Mouse (Mus musculus): ENCODE data around the gene Srbd1. TPM values are rescaled to one million over a fixed set of nuclear protein-coding genes. Genes with fewer than 3 reads are reported as not detected.

Srbd1 gene
- polyA plus RNA-seq, 1 experiment from 2014 or later, result 8.0 TPM

GRCm38 (mm10) chr17:85942123-85942522 lies 202.9 kb downstream of the Srbd1 start:
- Histone ChIP-seq H3K27me3 (ENCODE audit: insufficient read depth, low read length) (no peaks in the 10 kb centered on the region), H3K27ac (no peak overlapping the region), H3K9me3 (replicated peaks; ENCODE audit: low read length) (no peaks in the 10 kb centered on the region), H3K4me2 (ENCODE audit: low read length) (no peak overlapping the region), H3K4me1 (replicated peaks; ENCODE audit: insufficient read depth, low read length) (no peaks in the 10 kb centered on the region), H3K36me3 (ENCODE audit: insufficient read depth, low read length) (no peaks in the 10 kb centered on the region), H3K9ac (ENCODE audit: low read depth, low read length) (no peak overlapping the region), H3K4me3 (replicated peaks; ENCODE audit: low read depth, low read length) (no peak overlapping the region)
- no peak for DNase-seq (ENCODE audit: low spot score)
- 82% methylated on average over 5 of the region's 5 CpGs for WGBS
- no peak for ATAC-seq (replicated peaks; ENCODE audit: low FRiP score, low read depth)
- no peak for TF ChIP-seq CTCF (IDR thresholded peaks at IDR 0.05; ENCODE audit: low read depth)

- ATAC-seq (replicated peaks; ENCODE audit: low FRiP score, low read depth) (no peak), DNase-seq (ENCODE audit: low spot score) (peak; percentile 29)
- no peak for TF ChIP-seq CTCF (IDR thresholded peaks at IDR 0.05; ENCODE audit: low read depth)
- Histone ChIP-seq H3K27me3 (ENCODE audit: insufficient read depth, low read length) (no peaks in the 10 kb centered on the region), H3K4me2 (ENCODE audit: low read length) (no peak overlapping the region), H3K36me3 (ENCODE audit: insufficient read depth, low read length) (no peaks in the 10 kb centered on the region), H3K9ac (ENCODE audit: low read depth, low read length) (no peak overlapping the region), H3K27ac (no peak overlapping the region), H3K4me1 (replicated peaks; ENCODE audit: insufficient read depth, low read length) (no peaks in the 10 kb centered on the region), H3K9me3 (replicated peaks; ENCODE audit: low read length) (no peaks in the 10 kb centered on the region), H3K4me3 (replicated peaks; ENCODE audit: low read depth, low read length) (no peak overlapping the region)
- 40% methylated on average over 8 of the region's 8 CpGs for WGBS
These were observed 203.7 kb downstream of the Srbd1 start for GRCm38 (mm10) chr17:85941141-85941738.

- 98% methylated on average over 4 of the region's 4 CpGs for WGBS
These were observed 207.8 kb downstream of the Srbd1 start for GRCm38 (mm10) chr17:85937131-85937530.

GRCm38 (mm10) chr17:85935268-85935667 lies 209.7 kb downstream of the Srbd1 start:
- Histone ChIP-seq H3K4me3 (replicated peaks; ENCODE audit: low read depth, low read length) (no peak overlapping the region), H3K4me2 (ENCODE audit: low read length) (no peak overlapping the region), H3K36me3 (ENCODE audit: insufficient read depth, low read length) (no peaks in the 10 kb centered on the region), H3K4me1 (replicated peaks; ENCODE audit: insufficient read depth, low read length) (no peaks in the 10 kb centered on the region), H3K9me3 (replicated peaks; ENCODE audit: low read length) (no peaks in the 10 kb centered on the region), H3K27ac (no peak overlapping the region), H3K9ac (ENCODE audit: low read depth, low read length) (no peak overlapping the region), H3K27me3 (ENCODE audit: insufficient read depth, low read length) (no peaks in the 10 kb centered on the region)
- TF ChIP-seq CTCF (IDR thresholded peaks at IDR 0.05; ENCODE audit: low read depth), result no peak
- 59% methylated on average over 10 of the region's 10 CpGs for WGBS
- ATAC-seq (replicated peaks; ENCODE audit: low FRiP score, low read depth) (no peak), DNase-seq (ENCODE audit: low spot score) (no peak)

More at GRCm38 (mm10) chr17:85937131-85937530, 207.8 kb downstream of the Srbd1 start:
- no peak for ATAC-seq (replicated peaks; ENCODE audit: low FRiP score, low read depth)
- H3K4me2 ChIP-seq (ENCODE audit: low read length), result no peak overlapping the region
- H3K27ac ChIP-seq, result no peak overlapping the region
- no peak for TF ChIP-seq CTCF (IDR thresholded peaks at IDR 0.05; ENCODE audit: low read depth)
- no peak for DNase-seq (ENCODE audit: low spot score)
- H3K4me1 ChIP-seq (replicated peaks; ENCODE audit: insufficient read depth, low read length), result no peaks in the 10 kb centered on the region
- H3K27me3 ChIP-seq (ENCODE audit: insufficient read depth, low read length), result no peaks in the 10 kb centered on the region
- H3K9me3 ChIP-seq (replicated peaks; ENCODE audit: low read length), result no peaks in the 10 kb centered on the region
- H3K9ac ChIP-seq (ENCODE audit: low read depth, low read length), result no peak overlapping the region
- H3K4me3 ChIP-seq (replicated peaks; ENCODE audit: low read depth, low read length), result no peak overlapping the region
- H3K36me3 ChIP-seq (ENCODE audit: insufficient read depth, low read length), result no peaks in the 10 kb centered on the region

Other genes starting within 250 kb of the Srbd1 start
- 5.8 and 6.0 TPM in 2 replicates for gene Prkce, start 22.6 kb upstream of the Srbd1 start, polyA plus RNA-seq (2015; fragmentation: Nextera tagmentation; extraction: Ambion mirVana)

Data from kidney, postnatal 0 days (tissue).